Mouse (Mus musculus): ENCODE results near the gene Sox14. TPM values are rescaled to one million over a fixed set of nuclear protein-coding genes. Genes with fewer than 3 reads are reported as not detected.
A peak's percentile ranks its signal among the peaks of the same experiment; 100 is the strongest.

The Sox14 gene
- polyA plus RNA-seq, 1 experiment from 2014 or later = 0.13 TPM

DNA sequence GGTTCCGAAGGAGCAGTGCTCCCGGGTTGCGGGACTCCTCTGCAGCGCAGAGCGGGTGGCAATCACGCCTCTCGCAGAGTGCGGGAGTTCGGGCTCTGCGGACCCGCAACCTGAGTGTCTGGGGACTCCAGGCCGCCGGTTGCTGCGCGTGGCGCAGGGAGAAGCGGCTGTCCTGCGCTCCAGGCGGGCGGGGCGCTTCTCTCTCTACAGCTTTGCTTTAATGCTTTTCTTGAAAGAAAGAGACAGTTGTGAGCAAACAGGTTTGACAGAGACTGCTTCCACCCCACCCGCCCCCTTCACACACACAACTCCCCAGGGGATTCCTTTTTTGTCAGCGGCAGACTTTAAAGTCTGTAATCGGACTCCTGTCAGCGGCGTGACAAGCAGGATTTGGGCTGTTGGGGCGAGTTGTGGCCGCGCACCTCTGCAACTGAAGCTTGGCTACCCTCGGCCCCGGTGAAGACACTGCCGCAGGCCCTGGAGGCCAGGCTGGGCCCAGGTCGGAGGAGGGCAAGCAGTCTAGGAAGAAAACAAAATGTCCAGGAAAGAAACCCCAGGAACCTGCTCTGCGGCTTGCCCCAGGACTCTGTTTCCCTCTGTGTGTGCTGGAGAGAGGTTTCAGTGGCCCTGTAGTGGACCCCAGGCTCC lies 4.3 kb downstream of the Sox14 start:
- H3K27ac ChIP-seq (ENCODE audit: poor library complexity, severe bottlenecking) = no peak overlapping the region
- H3K9me3 ChIP-seq (replicated peaks) = no peaks in the 10 kb centered on the region
- peaks cover 39% of the 10 kb centered on the region for H3K4me1 ChIP-seq (replicated peaks)
- no peak for ATAC-seq (ENCODE audit: insufficient number of reproducible peaks, low FRiP score)
- no peak overlapping the region for H3K9ac ChIP-seq
- peak overlapping the region; percentile 47 for H3K4me2 ChIP-seq
- H3K4me3 ChIP-seq = peak overlapping the region; percentile 28
- peaks cover 88% of the 10 kb centered on the region for H3K27me3 ChIP-seq (replicated peaks)
- H3K36me3 ChIP-seq = no peaks in the 10 kb centered on the region
- under 1% methylated on average over 34 of the region's 34 CpGs for WGBS

DNA sequence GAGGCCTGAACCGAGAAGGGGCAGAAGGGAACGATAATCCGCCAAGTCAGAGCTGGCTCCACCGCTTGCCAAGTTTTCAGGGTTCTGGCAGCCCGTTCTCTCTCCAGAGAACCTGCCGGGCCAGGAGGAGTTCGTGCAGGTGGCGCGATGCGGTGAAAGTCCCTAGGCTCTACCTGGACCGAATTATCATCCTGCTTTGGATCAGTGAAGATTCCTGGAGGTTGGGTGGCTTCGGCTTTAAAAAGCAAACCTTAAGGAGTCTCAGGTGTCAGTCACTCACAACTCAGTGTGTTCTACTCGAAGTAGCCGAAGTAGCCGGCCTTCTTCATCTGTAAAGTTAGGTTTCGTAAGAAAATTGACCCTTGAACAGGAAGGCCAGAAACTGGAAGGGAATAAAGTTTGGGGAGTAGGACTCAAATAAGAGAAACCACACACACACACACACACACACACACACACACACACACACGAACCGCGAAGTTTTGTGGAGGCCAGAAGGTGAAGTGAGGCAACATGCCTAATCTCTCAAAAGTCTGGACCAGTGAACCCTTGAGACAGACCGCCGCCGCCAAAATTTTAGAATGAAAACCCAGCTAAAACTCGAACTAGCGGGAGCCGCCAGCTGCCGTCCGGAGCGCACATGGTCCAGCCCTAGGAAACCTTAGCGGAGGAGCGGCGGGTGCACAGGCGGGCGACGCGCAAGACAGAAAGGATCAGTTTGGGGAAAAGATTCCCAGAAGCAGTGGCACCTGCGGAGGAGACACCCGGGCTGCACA lies 5.0 kb downstream of the Sox14 start:
- Histone ChIP-seq H3K4me2 (peak overlapping the region; percentile 47), H3K4me1 (replicated peaks) (peaks cover 37% of the 10 kb centered on the region), H3K36me3 (no peaks in the 10 kb centered on the region), H3K9ac (no peak overlapping the region), H3K9me3 (replicated peaks) (no peaks in the 10 kb centered on the region), H3K27me3 (replicated peaks) (peaks cover 88% of the 10 kb centered on the region), H3K27ac (ENCODE audit: poor library complexity, severe bottlenecking) (no peak overlapping the region), H3K4me3 (peak overlapping the region; percentile 28)
- 2% methylated on average over 37 of the region's 37 CpGs for WGBS
- ATAC-seq (ENCODE audit: insufficient number of reproducible peaks, low FRiP score) = no peak

DNA sequence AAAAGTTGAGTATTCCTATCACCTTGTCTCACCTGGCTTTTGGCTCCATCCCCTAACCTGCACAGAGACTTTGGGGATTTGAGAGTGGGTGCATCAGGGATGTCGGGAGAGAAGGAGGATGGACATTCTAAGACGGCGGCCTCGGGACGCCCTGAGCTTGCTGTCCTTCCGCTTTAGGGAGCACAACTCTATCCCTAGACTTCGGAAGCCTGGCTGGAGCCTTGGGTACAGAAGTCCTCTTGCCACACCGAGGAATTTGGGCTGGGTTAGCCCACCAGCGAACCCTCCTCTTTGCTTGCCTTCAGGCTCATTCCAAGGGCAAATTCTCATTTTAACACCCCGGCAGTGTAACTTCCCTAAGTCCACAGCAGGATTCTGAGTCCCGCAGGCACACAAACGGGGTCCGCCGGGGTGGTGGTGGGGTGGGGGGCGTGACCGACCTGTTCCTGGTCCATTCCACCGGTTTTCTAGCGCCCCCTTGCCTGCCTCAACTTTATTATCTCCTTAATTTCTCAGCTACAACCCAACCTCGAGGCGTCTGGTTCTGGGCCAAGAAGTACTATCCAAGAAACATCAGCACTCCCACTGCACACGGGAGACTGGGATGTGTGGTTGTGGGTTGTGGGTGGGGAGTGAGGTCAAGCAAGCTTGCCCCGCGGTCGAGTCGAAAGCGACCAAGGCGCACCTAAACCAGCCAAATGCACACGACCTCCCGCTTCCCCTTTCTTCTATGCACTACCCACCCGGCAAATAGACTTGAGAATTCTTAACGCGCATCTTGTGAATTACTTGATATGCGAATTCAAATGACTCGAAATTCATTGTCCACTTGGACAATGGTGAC lies 5.8 kb downstream of the Sox14 start:
- ATAC-seq (ENCODE audit: insufficient number of reproducible peaks, low FRiP score) = no peak
- H3K4me3 ChIP-seq = no peak overlapping the region

DNA sequence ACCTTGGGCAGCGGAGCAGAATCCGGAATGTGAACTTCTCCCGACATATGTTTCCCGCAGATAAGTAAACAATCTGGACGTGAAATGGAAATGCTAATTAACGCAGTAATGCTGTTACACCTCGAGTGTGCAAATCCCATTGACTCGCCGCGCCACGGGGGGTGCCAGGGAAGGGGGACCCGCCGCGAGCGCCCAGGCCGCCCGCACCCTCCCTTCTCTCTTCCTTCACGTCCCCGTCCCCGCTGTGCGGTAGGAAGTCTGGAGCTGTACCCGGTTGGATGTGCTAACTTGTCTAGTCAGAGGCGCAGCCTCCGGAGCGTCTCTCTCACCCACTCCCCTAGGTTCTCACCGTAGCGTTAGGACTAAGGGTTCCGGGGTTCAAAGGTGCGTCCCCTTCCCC lies 6.7 kb downstream of the Sox14 start:
- Histone ChIP-seq H3K4me2 (peak overlapping the region; percentile 50), H3K9me3 (replicated peaks) (no peaks in the 10 kb centered on the region), H3K9ac (no peak overlapping the region), H3K4me3 (peak overlapping the region; percentile 28), H3K4me1 (replicated peaks) (peaks cover 28% of the 10 kb centered on the region), H3K27ac (ENCODE audit: poor library complexity, severe bottlenecking) (no peak overlapping the region), H3K27me3 (replicated peaks) (peaks cover 89% of the 10 kb centered on the region), H3K36me3 (no peaks in the 10 kb centered on the region)
- whole genome bisulfite sequencing = under 1% methylated on average over 29 of the region's 29 CpGs
- ATAC-seq (ENCODE audit: insufficient number of reproducible peaks, low FRiP score) = no peak

More for the DNA sequence above, 5.8 kb downstream of the Sox14 start:
- H3K36me3 ChIP-seq = no peaks in the 10 kb centered on the region
- H3K9me3 ChIP-seq (replicated peaks) = no peaks in the 10 kb centered on the region
- under 1% methylated on average over 34 of the region's 34 CpGs for WGBS
- no peak overlapping the region for H3K27ac ChIP-seq (ENCODE audit: poor library complexity, severe bottlenecking)
- peaks cover 88% of the 10 kb centered on the region for H3K27me3 ChIP-seq (replicated peaks)
- H3K4me2 ChIP-seq = no peak overlapping the region
- H3K4me1 ChIP-seq (replicated peaks) = peaks cover 29% of the 10 kb centered on the region
- H3K9ac ChIP-seq = no peak overlapping the region

DNA sequence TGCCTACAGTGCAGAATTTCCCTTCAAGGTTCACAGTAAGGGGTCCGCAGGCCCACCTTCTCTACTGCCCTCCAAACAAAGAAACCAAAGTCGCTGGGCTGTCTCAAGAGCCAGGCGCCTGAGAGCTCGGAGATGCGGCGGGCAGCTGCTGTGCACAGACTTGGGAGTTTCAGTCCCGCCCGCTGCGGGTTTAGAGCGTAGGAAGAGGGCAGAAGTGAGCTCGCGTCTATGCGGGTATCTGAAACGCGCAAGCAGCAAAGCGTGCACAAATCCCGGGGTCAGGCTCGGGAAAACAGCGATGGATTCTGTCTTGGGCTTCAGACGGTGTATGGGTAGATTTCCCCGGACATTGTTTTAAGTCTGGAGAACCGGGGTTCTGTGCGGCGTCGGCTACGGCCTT lies 7.4 kb downstream of the Sox14 start:
- no peak overlapping the region for H3K9ac ChIP-seq
- H3K4me2 ChIP-seq = peak overlapping the region; percentile 50
- H3K27ac ChIP-seq (ENCODE audit: poor library complexity, severe bottlenecking) = no peak overlapping the region
- no peaks in the 10 kb centered on the region for H3K36me3 ChIP-seq
- peaks cover 92% of the 10 kb centered on the region for H3K27me3 ChIP-seq (replicated peaks)
- ATAC-seq (ENCODE audit: insufficient number of reproducible peaks, low FRiP score) = no peak
- WGBS = under 1% methylated on average over 26 of the region's 26 CpGs
- H3K4me3 ChIP-seq = peak overlapping the region; percentile 28
- H3K9me3 ChIP-seq (replicated peaks) = no peaks in the 10 kb centered on the region
- peaks cover 28% of the 10 kb centered on the region for H3K4me1 ChIP-seq (replicated peaks)

DNA sequence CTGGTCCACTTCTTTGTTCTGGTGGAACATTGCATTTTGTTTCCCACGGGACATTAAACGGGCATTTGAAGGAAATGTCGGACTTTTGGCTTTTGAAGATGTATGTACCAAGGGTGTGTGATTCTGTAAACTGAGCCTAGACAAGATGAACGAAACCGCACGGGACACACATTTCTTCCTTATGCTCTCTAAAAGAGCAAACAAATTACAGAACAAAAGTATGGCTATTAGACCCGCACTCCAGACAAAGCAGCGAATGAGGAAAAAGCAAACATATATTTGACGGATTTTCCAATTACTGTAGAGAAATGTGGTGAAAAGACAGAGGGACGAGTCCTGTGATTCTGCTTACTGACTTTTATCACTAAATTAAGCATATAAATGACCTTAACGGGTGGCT lies 7.9 kb downstream of the Sox14 start:
- H3K4me2 ChIP-seq = no peak overlapping the region
- peaks cover 28% of the 10 kb centered on the region for H3K4me1 ChIP-seq (replicated peaks)
- no peaks in the 10 kb centered on the region for H3K36me3 ChIP-seq
- ATAC-seq (ENCODE audit: insufficient number of reproducible peaks, low FRiP score) = no peak
- no peaks in the 10 kb centered on the region for H3K9me3 ChIP-seq (replicated peaks)
- H3K9ac ChIP-seq = no peak overlapping the region
- H3K27me3 ChIP-seq (replicated peaks) = peaks cover 92% of the 10 kb centered on the region
- H3K4me3 ChIP-seq = no peak overlapping the region
- no peak overlapping the region for H3K27ac ChIP-seq (ENCODE audit: poor library complexity, severe bottlenecking)
- WGBS = 5% methylated on average over 11 of the region's 11 CpGs

DNA sequence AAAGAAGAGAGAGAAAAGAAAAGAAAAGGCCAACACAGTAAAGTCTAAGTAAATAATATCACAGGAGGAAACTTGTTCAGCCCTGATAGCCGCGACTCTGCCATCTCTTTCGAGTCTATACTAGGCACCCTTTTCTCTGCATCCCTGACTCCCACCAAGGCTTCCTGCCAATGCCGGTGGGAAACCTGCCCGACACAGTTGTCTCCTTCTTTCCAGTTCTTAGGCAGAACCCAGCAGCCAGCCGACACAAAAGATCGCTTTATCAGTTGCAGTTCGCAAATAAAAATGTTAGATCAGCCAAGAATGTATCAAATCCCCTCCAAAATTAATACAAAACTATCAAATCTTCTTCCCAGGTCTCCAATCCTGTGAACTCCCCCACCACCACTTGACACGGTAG lies 13.0 kb downstream of the Sox14 start:
- peaks cover 69% of the 10 kb centered on the region for H3K27me3 ChIP-seq (replicated peaks)

DNA sequence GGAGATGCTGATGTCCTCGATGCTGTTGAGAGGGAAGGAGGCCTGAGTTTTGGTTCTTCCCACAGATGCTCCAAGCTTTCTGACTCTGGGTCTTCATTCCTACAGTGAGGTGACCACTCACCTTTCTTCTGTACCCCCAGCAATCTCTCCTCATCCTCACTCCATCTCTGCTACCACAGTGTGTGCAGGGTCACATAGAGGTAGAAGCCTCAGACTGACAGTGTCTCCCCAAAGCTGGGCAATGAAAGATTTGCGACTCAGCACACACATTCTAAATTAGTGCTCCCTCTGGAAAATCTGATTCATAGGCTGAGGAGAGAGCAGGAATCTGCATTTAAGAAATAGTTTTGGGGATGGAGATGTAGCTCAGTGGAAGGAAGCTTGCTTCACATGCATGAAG lies 21.5 kb downstream of the Sox14 start:
- H3K27ac ChIP-seq (ENCODE audit: poor library complexity, severe bottlenecking) = no peak overlapping the region
- no peaks in the 10 kb centered on the region for H3K4me1 ChIP-seq (replicated peaks)
- no peak overlapping the region for H3K9ac ChIP-seq
- 75% methylated on average over 2 of the region's 2 CpGs for WGBS
- H3K4me3 ChIP-seq = no peak overlapping the region
- no peak overlapping the region for H3K4me2 ChIP-seq
- H3K9me3 ChIP-seq (replicated peaks) = no peaks in the 10 kb centered on the region
- peaks cover 27% of the 10 kb centered on the region for H3K27me3 ChIP-seq (replicated peaks)
- ATAC-seq (ENCODE audit: insufficient number of reproducible peaks, low FRiP score) = no peak
- no peaks in the 10 kb centered on the region for H3K36me3 ChIP-seq

More for the DNA sequence above, 13.0 kb downstream of the Sox14 start:
- Histone ChIP-seq H3K4me2 (no peak overlapping the region), H3K36me3 (no peaks in the 10 kb centered on the region), H3K4me1 (replicated peaks) (no peaks in the 10 kb centered on the region), H3K4me3 (no peak overlapping the region), H3K27ac (ENCODE audit: poor library complexity, severe bottlenecking) (no peak overlapping the region), H3K9me3 (replicated peaks) (no peaks in the 10 kb centered on the region), H3K9ac (no peak overlapping the region)
- no peak for ATAC-seq (ENCODE audit: insufficient number of reproducible peaks, low FRiP score)
- WGBS = 77% methylated on average over 9 of the region's 9 CpGs

DNA sequence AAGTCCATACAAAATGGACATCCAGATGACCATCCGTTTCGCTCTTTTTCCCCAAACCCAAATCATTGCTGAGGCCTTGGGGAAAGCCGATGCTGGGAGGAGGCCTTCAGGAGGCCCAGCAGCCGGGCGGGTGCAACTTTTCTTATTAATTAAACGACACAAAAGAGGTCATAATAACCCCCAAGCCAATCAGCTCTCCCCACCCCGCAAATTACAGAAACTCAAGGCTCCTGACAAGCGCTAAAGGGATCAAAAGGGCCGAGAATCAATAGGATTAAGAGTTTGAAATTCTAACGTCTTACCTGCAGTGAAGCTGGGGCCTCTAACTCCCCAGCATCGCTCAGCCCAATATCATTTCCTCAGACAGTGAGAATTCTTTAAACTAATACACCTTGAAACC lies 22.6 kb downstream of the Sox14 start:
- 45% methylated on average over 11 of the region's 11 CpGs for WGBS
- ATAC-seq (ENCODE audit: insufficient number of reproducible peaks, low FRiP score) = no peak
- H3K9me3 ChIP-seq (replicated peaks) = no peaks in the 10 kb centered on the region

DNA sequence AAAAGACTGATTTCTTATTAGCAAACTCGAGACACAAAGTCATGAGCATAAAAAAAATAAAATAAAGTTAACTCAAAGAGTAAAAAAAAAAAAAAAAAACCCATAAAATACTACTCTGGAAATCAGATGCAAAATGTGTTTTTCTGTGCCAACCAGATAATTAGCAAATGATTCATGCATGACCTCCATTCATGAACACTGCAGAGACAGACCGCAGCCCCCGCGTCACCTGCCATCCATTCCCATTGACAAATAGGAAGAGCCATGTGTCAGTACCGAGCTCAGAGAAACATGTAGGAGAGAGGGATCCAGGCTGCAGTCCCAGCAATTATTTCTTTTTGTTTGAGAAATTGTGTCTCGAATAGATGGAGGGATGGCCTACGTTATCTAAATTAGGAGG lies 25.6 kb downstream of the Sox14 start:
- no peak for ATAC-seq (ENCODE audit: insufficient number of reproducible peaks, low FRiP score)
- Histone ChIP-seq H3K27me3 (replicated peaks) (peaks cover 6% of the 10 kb centered on the region), H3K27ac (ENCODE audit: poor library complexity, severe bottlenecking) (no peak overlapping the region), H3K4me3 (no peak overlapping the region), H3K4me2 (no peak overlapping the region), H3K4me1 (replicated peaks) (no peaks in the 10 kb centered on the region), H3K9ac (no peak overlapping the region), H3K36me3 (no peaks in the 10 kb centered on the region), H3K9me3 (replicated peaks) (no peaks in the 10 kb centered on the region)
- WGBS = 76% methylated on average over 7 of the region's 7 CpGs

More for the DNA sequence above, 22.6 kb downstream of the Sox14 start:
- Histone ChIP-seq H3K27me3 (replicated peaks) (peaks cover 21% of the 10 kb centered on the region), H3K4me2 (no peak overlapping the region), H3K27ac (ENCODE audit: poor library complexity, severe bottlenecking) (no peak overlapping the region), H3K4me1 (replicated peaks) (no peaks in the 10 kb centered on the region), H3K4me3 (no peak overlapping the region), H3K9ac (no peak overlapping the region), H3K36me3 (no peaks in the 10 kb centered on the region)

DNA sequence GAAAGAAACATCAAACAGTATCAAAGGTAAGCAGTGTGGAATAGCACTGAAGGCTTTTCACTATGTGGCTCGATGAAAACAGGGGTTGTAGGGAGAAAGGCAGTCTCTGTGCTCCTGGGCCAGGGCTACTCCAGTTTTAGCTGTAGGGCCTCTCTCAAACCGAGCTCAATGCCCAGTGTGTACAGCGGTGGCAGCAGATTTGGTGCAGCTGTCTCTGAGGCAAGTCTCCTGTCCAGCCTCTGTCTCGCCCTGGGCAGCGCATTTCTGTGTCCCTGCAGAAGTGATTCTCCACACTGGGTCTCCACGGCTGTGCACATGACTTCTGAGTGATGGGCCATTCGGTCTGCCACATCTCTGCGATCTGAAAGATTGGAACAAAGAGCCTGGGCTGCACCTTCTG lies 27.6 kb downstream of the Sox14 start:
- no peak for ATAC-seq (ENCODE audit: insufficient number of reproducible peaks, low FRiP score)
- WGBS = 53% methylated on average over 8 of the region's 8 CpGs
- Histone ChIP-seq H3K4me2 (no peak overlapping the region), H3K36me3 (no peaks in the 10 kb centered on the region), H3K27ac (ENCODE audit: poor library complexity, severe bottlenecking) (no peak overlapping the region), H3K9me3 (replicated peaks) (no peaks in the 10 kb centered on the region), H3K9ac (no peak overlapping the region), H3K4me3 (no peak overlapping the region), H3K4me1 (replicated peaks) (no peaks in the 10 kb centered on the region), H3K27me3 (replicated peaks) (no peaks in the 10 kb centered on the region; the same call in none of the 2 replicates)
